Mouse (Mus musculus) mouse embryonic stem cell (cell line): ENCODE measurements around the gene Il18.

Experiments
- in situ Hi-C, 2 experiments: fragments of 300-500 bp; cut with MboI; formaldehyde crosslinking; loops; 1 replicate in 1 of 2; 3 replicates in 1 of 2; pipeline ENCODE4 v1.14.3; 2019 to 2020; ENCODE audit warnings: low sequenced_read_pairs in 2 of 2, low pct_unique_long_range_greater_than_20kb in 1 of 2, mixed read lengths in 1 of 2; ENCODE audit not compliant: unreplicated experiment in 1 of 2

Il18 gene

GRCm38 (mm10) chr9:50542401-50542800, 12.2 kb upstream of the Il18 start:
- in situ Hi-C loops: no loop called here

- in situ Hi-C loops: no loop called here
Measured at GRCm38 (mm10) chr9:50547859-50548478, 6.7 kb upstream of the Il18 start.

- in situ Hi-C loops: no loop called here
Measured at GRCm38 (mm10) chr9:50548936-50549335, 5.7 kb upstream of the Il18 start.

GRCm38 (mm10) chr9:50552206-50552605, 2.4 kb upstream of the Il18 start:
- in situ Hi-C loops: no loop called here

GRCm38 (mm10) chr9:50553547-50553946, 1.1 kb upstream of the Il18 start:
- in situ Hi-C loops: no loop called here

- in situ Hi-C loops: no loop called here
Measured at GRCm38 (mm10) chr9:50555094-50555446, 443 bp downstream of the Il18 start, which contains the start of gene Bco2. Gene Bco2 (minus strand): TSS chr9:50555181.

- in situ Hi-C loops: no loop called here
Measured at GRCm38 (mm10) chr9:50561145-50561917, 6.7 kb downstream of the Il18 start, which contains the start of gene Tex12. Gene Tex12 (minus strand): TSS chr9:50561325.

- in situ Hi-C loops: no loop called here
Measured at GRCm38 (mm10) chr9:50561918-50562360, 7.3 kb downstream of the Il18 start.

- in situ Hi-C loops: no loop called here
Measured at GRCm38 (mm10) chr9:50565173-50565572, 10.5 kb downstream of the Il18 start.

GRCm38 (mm10) chr9:50565940-50566339, 11.3 kb downstream of the Il18 start:
- in situ Hi-C loops: no loop called here

GRCm38 (mm10) chr9:50567372-50567771, 12.7 kb downstream of the Il18 start:
- in situ Hi-C loops: no loop called here

- in situ Hi-C loops: no loop called here
Measured at GRCm38 (mm10) chr9:50567881-50568280, 13.3 kb downstream of the Il18 start.

- in situ Hi-C loops: no loop called here
Measured at GRCm38 (mm10) chr9:50569599-50570525, 15.2 kb downstream of the Il18 start.

GRCm38 (mm10) chr9:50580370-50580769, 25.7 kb downstream of the Il18 start:
- in situ Hi-C loops: no loop called here

- in situ Hi-C loops: no loop called here
Measured at GRCm38 (mm10) chr9:50585145-50585818, 30.7 kb downstream of the Il18 start.

- in situ Hi-C loops: no loop called here
Measured at GRCm38 (mm10) chr9:50586955-50587354, 32.3 kb downstream of the Il18 start.

- in situ Hi-C loops: no loop called here
Measured at GRCm38 (mm10) chr9:50590856-50591518, 36.4 kb downstream of the Il18 start.

- in situ Hi-C loops: no loop called here
Measured at GRCm38 (mm10) chr9:50592955-50593354, 38.3 kb downstream of the Il18 start.
